Mouse (Mus musculus): ENCODE results near the gene Fthl17c.
A peak's percentile ranks its signal among the peaks of the same experiment; 100 is the strongest.
"Not testable (repeated sequence)": the region's sequence is repeated elsewhere in the genome, so short reads cannot be mapped to it uniquely, and the experiment has no call there.

Gene Fthl17c

DNA sequence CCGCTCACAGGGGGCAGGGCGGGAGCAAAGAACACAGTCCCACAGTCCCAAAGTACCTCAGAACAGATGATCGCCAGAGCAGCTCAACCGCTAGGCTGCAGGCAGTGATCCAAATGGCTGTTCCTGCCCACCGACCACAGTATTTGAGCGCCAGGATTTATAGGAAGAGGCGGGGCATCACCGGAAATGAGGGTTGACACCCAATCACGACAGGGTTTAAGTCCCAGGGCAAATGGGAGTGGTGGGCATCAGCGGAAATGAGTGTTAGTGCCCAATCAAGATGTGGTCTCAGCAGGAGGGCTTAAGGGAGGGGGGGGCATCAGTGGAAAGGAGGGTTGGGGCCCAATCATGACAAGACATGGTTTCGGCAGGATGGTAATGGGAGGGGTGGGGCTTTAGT lies at the start of gene Fthl17c:
Gene Fthl17c, minus strand, starts transcription at position 101 of the 400 bp plus-strand sequence.
- not testable (repeated sequence) for DNase-seq (ENCODE audit: low read depth, low spot score)

DNA sequence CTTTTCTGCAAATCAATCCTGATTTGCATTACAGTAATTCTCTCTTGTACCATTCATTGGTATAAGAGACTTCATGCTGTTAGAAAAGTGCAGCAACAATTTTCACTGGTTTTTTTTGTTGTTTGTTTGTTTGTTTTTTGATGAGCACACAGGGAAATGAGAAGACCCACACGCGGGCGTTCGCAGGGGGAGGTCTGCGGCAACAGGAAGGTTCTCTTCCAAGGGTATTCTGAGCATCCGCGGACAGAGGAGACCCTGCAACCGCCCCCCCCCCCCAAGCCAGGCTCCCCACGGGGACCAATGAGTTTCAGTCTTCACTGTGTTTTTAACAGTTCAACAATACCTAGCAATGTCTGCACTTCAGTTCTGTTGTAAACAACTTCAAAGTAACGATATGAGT lies 43.1 kb upstream of the Fthl17c start:
- no peak for DNase-seq (ENCODE audit: low read depth, low spot score)

DNA sequence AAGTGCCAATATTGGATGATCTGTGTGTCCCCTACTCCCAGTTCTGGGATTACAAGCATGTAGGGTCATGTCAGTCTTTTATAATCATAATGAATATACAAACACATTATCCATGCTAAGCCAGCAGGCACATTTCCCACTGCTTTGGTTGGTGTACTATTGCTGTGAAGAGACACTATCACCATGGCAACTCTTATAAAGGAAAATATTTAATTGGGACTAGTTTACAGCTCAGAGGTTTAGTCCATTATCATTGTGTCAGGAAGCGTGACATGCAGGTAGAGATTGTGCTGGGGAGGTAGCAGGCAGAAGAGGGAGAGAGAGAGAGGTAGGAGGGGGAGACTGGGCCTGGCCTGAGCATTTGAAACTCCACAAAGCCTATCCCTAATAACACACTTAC lies 39.7 kb upstream of the Fthl17c start:
- no peak for DNase-seq (ENCODE audit: low read depth, low spot score)

DNA sequence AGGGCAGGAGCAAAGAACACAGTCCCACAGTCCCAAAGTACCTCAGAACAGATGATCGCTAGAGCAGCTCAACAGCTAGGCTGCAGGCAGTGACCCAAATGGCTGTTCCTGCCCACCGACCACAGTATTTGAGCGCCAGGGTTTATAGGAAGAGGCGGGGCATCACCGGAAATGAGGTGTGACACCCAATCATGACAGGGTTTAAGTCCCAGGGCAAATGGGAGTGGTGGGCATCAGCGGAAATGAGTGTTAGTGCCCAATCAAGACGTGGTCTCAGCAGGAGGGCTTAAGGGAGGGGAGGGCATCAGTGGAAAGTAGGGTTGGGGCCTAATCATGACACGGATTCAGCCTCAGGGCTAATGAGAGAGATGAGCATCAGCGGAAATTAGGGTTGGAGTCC lies 10.3 kb upstream of the Fthl17c start, which contains the start of gene Fthl17d:
Gene Fthl17d, minus strand, starts transcription at position 101 of the 400 bp plus-strand sequence.
- not testable (repeated sequence) for DNase-seq (ENCODE audit: low read depth, low spot score)

DNA sequence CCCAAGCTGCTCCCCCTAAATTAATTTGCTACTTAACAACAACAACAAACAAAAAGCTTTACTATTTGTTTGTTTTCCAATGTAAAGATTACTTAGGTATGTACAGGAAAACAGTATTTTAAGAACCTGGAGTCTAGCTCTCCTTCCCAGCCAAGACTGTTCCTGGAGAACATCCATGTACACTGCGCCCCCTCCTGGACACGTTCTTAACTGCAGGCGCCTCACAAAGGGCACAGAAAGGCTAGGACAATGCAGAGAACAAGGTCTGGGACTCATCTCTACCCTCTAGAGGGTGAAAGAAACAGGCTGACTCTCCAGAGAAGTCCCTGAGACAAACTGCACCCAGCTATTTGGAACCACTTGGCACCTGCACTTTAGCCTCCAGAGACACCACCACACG lies 11.7 kb downstream of the Fthl17c start:
- DNase-seq (ENCODE audit: low read depth, low spot score), result peak; percentile 7

DNA sequence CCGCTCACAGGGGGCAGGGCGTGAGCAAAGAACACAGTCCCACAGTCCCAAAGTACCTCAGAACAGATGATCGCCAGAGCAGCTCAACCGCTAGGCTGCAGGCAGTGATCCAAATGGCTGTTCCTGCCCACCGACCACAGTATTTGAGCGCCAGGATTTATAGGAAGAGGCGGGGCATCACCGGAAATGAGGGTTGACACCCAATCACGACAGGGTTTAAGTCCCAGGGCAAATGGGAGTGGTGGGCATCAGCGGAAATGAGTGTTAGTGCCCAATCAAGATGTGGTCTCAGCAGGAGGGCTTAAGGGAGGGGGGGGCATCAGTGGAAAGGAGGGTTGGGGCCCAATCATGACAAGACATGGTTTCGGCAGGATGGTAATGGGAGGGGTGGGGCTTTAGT lies 13.5 kb downstream of the Fthl17c start, which contains the start of gene Fthl17b:
Gene Fthl17b, minus strand, starts transcription at position 101 of the 400 bp plus-strand sequence.
- DNase-seq (ENCODE audit: low read depth, low spot score), result not testable (repeated sequence)

DNA sequence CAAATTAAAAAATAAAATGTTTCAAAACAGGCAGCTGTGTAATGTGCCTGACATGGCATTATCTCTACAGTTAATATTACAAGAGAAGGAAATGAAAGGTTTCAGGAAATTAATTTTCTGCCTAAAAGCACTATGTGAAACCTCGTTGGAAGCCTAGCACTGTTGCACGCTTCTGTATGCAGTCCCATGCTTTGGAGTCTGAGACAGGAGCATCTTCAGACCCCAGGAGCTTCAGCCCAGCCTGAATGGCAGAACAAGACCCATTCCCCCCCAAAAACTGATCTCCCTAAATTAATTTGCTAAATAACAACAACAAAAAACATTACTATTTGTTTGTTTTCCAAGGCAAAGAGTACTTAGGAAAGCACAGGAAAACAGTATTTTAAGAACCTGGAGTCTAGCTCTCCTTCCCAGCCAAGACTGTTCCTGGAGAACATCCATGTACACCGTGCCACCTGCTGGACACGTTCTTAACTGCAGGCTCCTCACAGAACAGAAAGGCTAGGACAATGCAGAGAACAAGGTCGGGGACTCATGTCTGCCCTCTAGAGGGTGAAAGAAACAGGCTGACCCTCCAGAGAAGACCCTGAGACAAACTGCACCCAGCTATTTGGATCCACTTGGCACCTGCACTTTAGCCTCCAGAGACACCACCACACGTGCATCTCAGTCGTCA lies 28.1 kb downstream of the Fthl17c start:
- DNase-seq (ENCODE audit: low read depth, low spot score), result peak; percentile 65

DNA sequence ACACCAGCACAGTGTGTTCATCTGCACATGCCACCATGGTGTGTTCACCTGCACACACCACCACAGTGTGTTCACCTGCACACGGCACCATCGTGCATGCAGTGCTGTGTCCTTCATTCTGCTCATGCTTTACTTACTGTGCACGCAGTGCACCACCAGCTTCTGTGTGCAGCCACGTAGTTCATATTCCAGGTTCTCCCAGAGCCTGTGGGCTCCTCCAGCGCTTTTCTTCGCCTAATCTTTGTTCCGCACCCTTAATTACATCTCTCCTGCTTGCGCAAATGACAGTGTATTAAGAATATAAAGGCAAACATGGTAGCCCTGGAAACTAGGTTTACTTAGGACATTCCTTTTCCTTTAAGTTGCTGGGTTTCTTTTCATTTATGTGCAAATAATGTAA lies 32.3 kb downstream of the Fthl17c start:
- DNase-seq (ENCODE audit: low read depth, low spot score), result no peak

DNA sequence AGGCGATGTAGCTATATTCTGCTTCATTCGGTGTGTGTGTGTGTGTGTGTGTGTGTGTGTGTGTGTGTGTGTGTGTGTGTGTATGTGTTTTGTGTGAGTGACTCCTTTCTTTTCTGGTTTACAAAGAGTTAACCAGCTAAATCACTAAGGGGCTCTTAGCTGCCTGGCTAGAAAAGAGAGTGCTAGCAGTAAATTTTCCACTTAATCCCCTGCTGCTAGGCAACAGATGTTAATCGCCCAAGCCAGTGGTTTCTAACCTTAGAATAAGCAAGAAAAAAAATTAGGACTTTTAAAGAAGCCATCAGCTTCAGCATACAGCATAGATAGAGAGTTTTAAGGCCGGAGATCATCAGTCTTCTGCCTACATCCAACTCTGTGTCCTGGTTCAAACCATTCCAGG lies 49.1 kb downstream of the Fthl17c start:
- no peak for DNase-seq (ENCODE audit: low read depth, low spot score)
